Mouse (Mus musculus): ENCODE data around the gene Ripply3. TPM values are rescaled to one million over a fixed set of nuclear protein-coding genes. Genes with fewer than 3 reads are reported as not detected.

Gene Ripply3
- polyA plus RNA-seq, 1 experiment from 2014 or later = 5.1 TPM

DNA sequence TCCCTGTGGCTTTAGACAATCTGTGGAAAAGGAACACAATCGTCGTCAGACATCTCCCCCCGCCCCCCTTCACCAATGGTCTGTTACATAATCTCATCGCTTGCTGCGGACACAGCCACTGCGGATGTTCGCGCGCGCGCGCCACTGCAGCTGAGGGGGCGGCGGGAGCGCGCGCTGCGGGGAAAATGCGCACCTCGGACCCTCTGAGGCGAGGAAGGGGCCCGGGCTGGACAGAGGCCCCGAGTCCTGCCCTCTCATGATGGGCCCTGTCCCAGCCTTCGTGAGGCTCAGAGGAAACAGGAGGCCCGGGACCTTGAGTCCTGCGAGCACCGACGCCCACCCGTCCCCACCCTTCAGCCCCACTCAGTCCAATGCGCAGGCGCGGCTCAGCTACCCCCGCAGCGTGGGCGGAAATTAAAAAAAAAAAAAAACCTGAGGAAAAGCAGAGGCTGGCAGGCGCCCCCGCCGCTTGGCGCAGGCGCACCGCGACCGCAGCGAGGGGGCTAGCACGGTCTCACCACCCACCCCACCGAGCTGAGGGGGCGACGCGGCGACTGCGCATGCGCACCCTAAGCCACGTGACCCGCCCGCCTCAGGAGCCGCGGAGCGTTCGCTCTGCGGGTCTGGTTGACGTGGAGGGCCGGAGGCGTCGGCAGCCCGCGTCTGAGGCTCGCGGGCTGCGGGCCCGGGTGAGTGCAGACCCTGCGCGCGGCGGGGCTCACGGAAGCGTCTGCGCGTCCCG lies 42.1 kb downstream of the Ripply3 start, which contains the start of gene Ttc3:
Gene Ttc3 (plus strand): TSS at position 446 of the 742 bp plus-strand sequence.
- Histone ChIP-seq H3K27me3 (ENCODE audit: insufficient read depth, poor library complexity, severe bottlenecking) (no peaks in the 10 kb centered on the region), H3K4me3 (peak within 1 kb of the TSS; percentile 90), H3K27ac (peak within 1 kb of the TSS; percentile 99), H3K36me3 (peaks cover 11% of the 10 kb centered on the region), H3K9me3 (no peaks in the 10 kb centered on the region), H3K4me1 (replicated peaks) (peaks cover 44% of the 10 kb centered on the region)
- under 1% methylated on average over 79 of the region's 79 CpGs for WGBS
- peak; percentile 97 for DNase-seq (ENCODE audit: low spot score)

DNA sequence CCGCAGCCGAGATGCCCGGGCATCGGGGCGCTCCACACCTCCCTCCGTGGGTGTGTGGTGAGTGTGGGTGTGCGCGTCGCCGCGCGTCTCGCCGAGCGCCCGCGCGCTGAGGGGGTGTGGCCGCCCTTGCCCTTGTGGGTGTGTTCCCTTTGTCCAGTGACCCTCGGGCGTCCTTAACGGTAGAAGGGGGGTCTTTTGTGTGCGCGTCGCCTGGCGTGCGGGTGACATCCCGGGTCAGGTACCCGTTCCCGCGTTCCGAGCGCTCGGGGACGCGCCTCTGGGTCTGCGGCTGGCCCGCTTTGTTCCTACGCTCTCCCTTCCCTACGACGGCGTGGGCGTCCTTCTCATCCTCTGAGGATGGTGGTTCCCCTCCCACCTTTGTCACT lies 42.7 kb downstream of the Ripply3 start:
- under 1% methylated on average over 43 of the region's 43 CpGs for WGBS

DNA sequence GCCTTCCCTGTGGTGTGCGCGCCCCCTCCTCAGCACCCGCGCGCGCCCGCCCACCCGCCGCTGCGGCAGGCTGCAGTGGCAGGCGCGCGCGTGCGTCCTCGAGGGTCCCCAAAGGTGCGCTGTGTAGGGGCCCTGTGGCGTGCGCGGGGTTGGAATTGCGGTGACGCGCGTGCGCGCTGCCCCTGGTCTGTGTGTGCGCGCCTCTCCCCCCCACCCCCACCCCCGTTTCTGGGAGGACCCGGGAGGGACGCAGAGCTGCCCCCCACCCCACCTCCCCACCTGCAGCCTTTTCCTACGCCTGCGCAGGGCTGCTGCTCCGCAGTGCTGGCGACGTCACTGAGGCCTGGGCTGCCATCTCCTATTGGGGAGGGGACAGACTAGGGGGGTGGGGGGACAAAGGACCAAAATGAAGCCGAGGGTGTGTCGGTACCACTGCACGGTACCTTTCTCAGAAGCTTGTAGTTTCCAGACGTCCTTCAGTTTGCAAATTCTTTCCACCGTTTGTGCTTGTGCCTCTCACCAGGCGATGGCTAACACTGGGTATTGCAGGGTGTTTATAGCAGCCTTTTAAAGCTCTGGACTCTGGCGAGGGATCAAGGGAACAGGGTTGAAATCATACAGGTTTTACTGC lies 43.2 kb downstream of the Ripply3 start, which contains the start of gene Pigp:
Gene Pigp (minus strand): TSS at position 542 of the 631 bp plus-strand sequence.
- H3K27me3 ChIP-seq (ENCODE audit: insufficient read depth, poor library complexity, severe bottlenecking) = no peaks in the 10 kb centered on the region
- H3K36me3 ChIP-seq = peaks cover 11% of the 10 kb centered on the region
- H3K4me3 ChIP-seq = peak within 1 kb of the TSS; percentile 90
- H3K4me1 ChIP-seq (replicated peaks) = peaks cover 44% of the 10 kb centered on the region
- DNase-seq (ENCODE audit: low spot score) = peak; percentile 89
- H3K9me3 ChIP-seq = no peaks in the 10 kb centered on the region
- peak within 1 kb of the TSS; percentile 99 for H3K27ac ChIP-seq
- 0% methylated on average over 42 of the region's 43 CpGs for WGBS

More for the DNA sequence above, 42.7 kb downstream of the Ripply3 start:
- H3K4me1 ChIP-seq (replicated peaks) = peaks cover 44% of the 10 kb centered on the region
- no peak for DNase-seq (ENCODE audit: low spot score)
- H3K36me3 ChIP-seq = peaks cover 11% of the 10 kb centered on the region
- H3K4me3 ChIP-seq = peak overlapping the region; percentile 90
- peak overlapping the region; percentile 99 for H3K27ac ChIP-seq
- H3K9me3 ChIP-seq = no peaks in the 10 kb centered on the region
- H3K27me3 ChIP-seq (ENCODE audit: insufficient read depth, poor library complexity, severe bottlenecking) = no peaks in the 10 kb centered on the region

DNA sequence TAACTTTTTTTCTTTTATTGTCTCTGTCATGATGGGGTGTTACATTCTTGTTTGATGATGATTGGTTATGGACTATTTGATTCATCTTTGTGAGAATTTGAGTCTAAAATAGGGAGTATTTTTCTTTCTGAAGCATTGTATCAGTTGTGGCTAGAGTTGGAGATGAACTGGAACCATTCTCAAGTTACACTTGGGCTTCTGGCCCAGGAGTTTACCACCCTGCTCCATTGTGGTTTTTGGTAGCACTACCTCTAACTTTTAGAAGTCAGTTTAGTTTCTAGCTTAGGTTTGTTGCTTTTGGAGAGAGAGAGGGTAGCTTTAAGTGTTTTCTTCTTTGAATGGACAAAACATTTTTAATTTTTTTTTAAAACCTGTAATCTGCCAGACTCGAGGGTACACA lies 51.2 kb downstream of the Ripply3 start:
- DNase-seq (ENCODE audit: low spot score) = no peak
- H3K9me3 ChIP-seq = no peaks in the 10 kb centered on the region
- peaks cover 8% of the 10 kb centered on the region for H3K4me1 ChIP-seq (replicated peaks)
- H3K27me3 ChIP-seq (ENCODE audit: insufficient read depth, poor library complexity, severe bottlenecking) = no peaks in the 10 kb centered on the region
- H3K36me3 ChIP-seq = peaks cover 4% of the 10 kb centered on the region
- WGBS = 91% methylated on average over 1 of the region's 1 CpGs
- H3K4me3 ChIP-seq = no peak overlapping the region
- no peak overlapping the region for H3K27ac ChIP-seq

DNA sequence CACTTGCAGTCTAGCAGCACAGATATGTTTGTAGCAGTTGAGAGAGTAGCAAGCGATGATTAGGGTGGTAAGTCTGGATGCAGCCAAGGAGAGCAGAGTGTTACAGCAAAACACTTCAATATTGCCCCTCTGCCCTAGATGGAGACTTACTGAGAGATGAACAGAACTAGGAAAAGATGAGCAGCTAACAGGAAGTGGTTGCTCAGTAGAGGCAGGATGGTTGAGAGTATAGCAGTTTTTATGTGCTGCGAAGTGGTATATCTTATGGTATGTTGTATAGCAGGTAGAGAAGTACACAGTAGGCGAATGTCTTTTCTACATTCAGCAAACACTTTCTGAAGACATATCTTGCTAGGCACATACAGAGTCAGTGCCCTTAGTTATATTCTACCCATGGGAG lies 55.1 kb downstream of the Ripply3 start:
- Histone ChIP-seq H3K9me3 (no peaks in the 10 kb centered on the region), H3K4me1 (replicated peaks) (0 out of 2 replicates have a peak, but pooled peaks cover 3% of the 10 kb centered on the region), H3K27ac (no peak overlapping the region), H3K27me3 (ENCODE audit: insufficient read depth, poor library complexity, severe bottlenecking) (no peaks in the 10 kb centered on the region), H3K36me3 (peaks cover 32% of the 10 kb centered on the region), H3K4me3 (no peak overlapping the region)
- DNase-seq (ENCODE audit: low spot score) = no peak
- whole genome bisulfite sequencing = 98% methylated on average over 3 of the region's 3 CpGs

Other genes with a start within 250 kb of the Ripply3 start
- gene Sim2, start 243.5 kb upstream of the Ripply3 start, polyA plus RNA-seq (2016; fragmentation: Nextera tagmentation; extraction: Ambion mirVana) = 0.25 and 0.27 TPM in 2 replicates
- gene Hlcs, start 14.8 kb upstream of the Ripply3 start, polyA plus RNA-seq (2016; fragmentation: Nextera tagmentation; extraction: Ambion mirVana) = 10.3 and 13.3 TPM in 2 replicates
- gene Ttc3, start 42.2 kb downstream of the Ripply3 start, polyA plus RNA-seq (2016; fragmentation: Nextera tagmentation; extraction: Ambion mirVana) = 318 and 335 TPM in 2 replicates
- 94.7 and 96.3 TPM in 2 replicates for gene Pigp, start 43.4 kb downstream of the Ripply3 start, polyA plus RNA-seq (2016; fragmentation: Nextera tagmentation; extraction: Ambion mirVana)
- gene Vps26c, start 198.4 kb downstream of the Ripply3 start, polyA plus RNA-seq (2016; fragmentation: Nextera tagmentation; extraction: Ambion mirVana) = 58.8 and 60.5 TPM in 2 replicates
- gene Dyrk1a, start 241.6 kb downstream of the Ripply3 start, polyA plus RNA-seq (2016; fragmentation: Nextera tagmentation; extraction: Ambion mirVana) = 7.8 and 9.5 TPM in 2 replicates